Mouse (Mus musculus) ES-Bruce4 (cell line): ENCODE results near the gene Nbea. TPM values are rescaled to one million over a fixed set of nuclear protein-coding genes. Genes with fewer than 3 reads are reported as not detected.

ENCODE experiments used
- H3K27ac ChIP-seq: 2 replicates; pipeline ENCODE4 v1.5.1; 2012; ENCODE audit warnings: low read length, inconsistent platforms; ENCODE audit not compliant: insufficient read depth
- H3K27me3 ChIP-seq: 2 replicates; pipeline ENCODE4 v1.6.1; 2012; ENCODE audit warnings: mild to moderate bottlenecking, low read length, inconsistent platforms; ENCODE audit not compliant: control insufficient read depth, poor library complexity, insufficient read depth, severe bottlenecking
- H3K36me3 ChIP-seq: 2 replicates; pipeline ENCODE4 v1.6.1; 2012; ENCODE audit warnings: inconsistent platforms, mild to moderate bottlenecking, low read length, moderate library complexity; ENCODE audit not compliant: control insufficient read depth, poor library complexity, insufficient read depth, severe bottlenecking
- H3K4me1 ChIP-seq: one replicate; pipeline ENCODE4 v1.8.1; 2011; ENCODE audit warnings: low read length; ENCODE audit not compliant: control insufficient read depth, insufficient read depth
- H3K4me3 ChIP-seq: 2 replicates; pipeline ENCODE4 v1.5.1; 2011; ENCODE audit warnings: low read depth, mild to moderate bottlenecking, low read length
- H3K9ac ChIP-seq: 2 replicates; pipeline ENCODE4 v1.6.1; 2012; ENCODE audit warnings: low read depth, mild to moderate bottlenecking, inconsistent platforms; ENCODE audit not compliant: poor library complexity, severe bottlenecking
- H3K9me3 ChIP-seq: replicated peaks from 2 replicates; pipeline ENCODE4 v1.6.1; 2012; ENCODE audit warnings: mild to moderate bottlenecking, low read length, inconsistent platforms; ENCODE audit not compliant: control insufficient read depth, poor library complexity, insufficient read depth, severe bottlenecking
- CTCF ChIP-seq: IDR thresholded peaks from one replicate; pipeline ENCODE4 v1.8.1; 2011; ENCODE audit warnings: low read depth, low read length
- EP300 ChIP-seq: IDR thresholded peaks from 2 replicates; pipeline ENCODE4 v1.6.1; 2011; ENCODE audit warnings: low read depth, low read length; ENCODE audit not compliant: insufficient read depth
- POLR2A ChIP-seq: IDR thresholded peaks from one replicate; pipeline ENCODE4 v1.8.1; 2011; ENCODE audit warnings: low read length; ENCODE audit not compliant: insufficient read depth
- polyA plus RNA-seq: library from polyadenylated mRNA; stranded (reverse); fragments of >200 nt; gene quantifications from 2 replicates; pipeline ENCODE4 v1.2.4, GENCODE M21; 2011; ENCODE audit warnings: low read depth; ENCODE audit not compliant: missing spikeins, insufficient read depth, insufficient read length

Nbea gene
- polyA plus RNA-seq, 1 experiment, result 6.1 TPM

DNA sequence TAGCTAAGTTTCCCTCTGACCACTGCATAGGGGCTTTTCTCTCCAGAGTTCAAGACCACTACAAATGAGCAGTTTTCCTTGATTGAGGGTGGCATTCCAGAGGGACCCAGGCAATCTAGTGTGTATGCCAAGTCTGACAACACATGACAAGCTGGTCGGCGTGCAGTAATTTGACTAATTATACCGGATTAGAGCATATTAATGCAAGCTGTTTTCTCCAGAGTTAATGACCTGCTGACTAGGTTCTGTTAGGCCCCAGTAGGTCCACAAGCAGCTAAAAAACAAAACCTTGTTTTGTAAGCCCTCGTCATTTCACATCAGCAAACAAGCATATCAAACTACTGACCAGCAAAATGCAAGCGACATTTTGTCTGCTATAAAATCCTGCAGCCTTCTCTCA is 432.1 kb downstream of the Nbea start:
- TF ChIP-seq EP300 (no peak), POLR2A (no peak), CTCF (no peak)
- no peaks in the 10 kb centered on the region for H3K9me3 ChIP-seq
- H3K36me3 ChIP-seq, result no peaks in the 10 kb centered on the region
- H3K27ac ChIP-seq, result no peak overlapping the region
- no peaks in the 10 kb centered on the region for H3K4me1 ChIP-seq
- H3K27me3 ChIP-seq, result no peaks in the 10 kb centered on the region
- H3K9ac ChIP-seq, result no peak overlapping the region
- H3K4me3 ChIP-seq, result no peak overlapping the region

DNA sequence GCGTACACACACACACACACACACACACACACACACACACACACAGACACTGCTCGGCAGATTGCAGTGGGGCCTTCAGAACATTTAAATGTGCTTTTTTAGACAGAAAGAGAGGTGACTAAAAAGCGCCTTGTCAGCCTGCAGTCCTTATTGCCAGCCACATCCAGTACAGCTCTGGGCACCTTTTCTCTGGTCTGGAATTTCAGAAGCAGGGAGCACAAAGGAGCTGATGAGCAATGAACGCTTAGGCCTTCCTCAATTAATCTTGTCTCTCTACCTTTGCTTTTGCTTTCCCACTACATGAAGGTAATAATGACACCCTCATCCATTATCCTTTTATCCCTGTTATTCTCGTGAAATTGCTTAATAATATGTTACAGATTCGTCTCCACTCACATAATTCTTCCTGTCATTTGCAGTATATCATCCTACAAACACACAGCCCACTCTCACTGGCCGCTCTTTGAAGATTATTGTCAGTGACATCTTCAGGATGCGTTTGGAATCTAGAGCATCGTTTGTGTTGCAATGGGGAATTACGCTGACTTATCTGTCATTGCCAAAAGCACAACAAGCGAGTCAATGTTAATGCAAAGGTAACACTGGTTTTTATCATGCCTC is 432.9 kb downstream of the Nbea start:
- no peaks in the 10 kb centered on the region for H3K36me3 ChIP-seq
- no peaks in the 10 kb centered on the region for H3K4me1 ChIP-seq
- H3K27ac ChIP-seq, result no peak overlapping the region
- TF ChIP-seq CTCF, result no peak
- TF ChIP-seq EP300, result no peak
- no peak for TF ChIP-seq POLR2A
- H3K9ac ChIP-seq, result no peak overlapping the region
- no peaks in the 10 kb centered on the region for H3K9me3 ChIP-seq
- no peak overlapping the region for H3K4me3 ChIP-seq
- no peaks in the 10 kb centered on the region for H3K27me3 ChIP-seq

DNA sequence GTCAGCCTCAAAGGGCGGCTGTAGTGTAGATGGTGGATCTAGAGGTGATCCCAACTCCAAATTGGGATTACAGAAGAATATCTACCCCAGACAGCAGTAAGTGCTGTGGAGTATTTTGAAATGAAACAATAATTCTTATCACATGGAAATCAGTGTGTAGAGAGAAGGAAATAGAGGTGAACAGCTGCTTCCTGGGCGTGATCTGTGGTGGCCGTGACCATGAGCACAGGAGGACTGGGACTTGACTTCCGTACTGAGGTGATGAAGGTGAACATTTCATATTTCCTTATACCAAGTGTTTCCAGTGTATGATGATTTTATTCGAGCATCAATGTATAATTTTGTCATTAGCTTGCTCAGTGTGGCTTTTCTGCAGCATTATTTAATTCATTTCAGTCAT is 439.6 kb downstream of the Nbea start:
- no peaks in the 10 kb centered on the region for H3K4me1 ChIP-seq
- no peaks in the 10 kb centered on the region for H3K9me3 ChIP-seq
- H3K27ac ChIP-seq, result no peak overlapping the region
- H3K27me3 ChIP-seq, result no peaks in the 10 kb centered on the region; the same call in 1 of the 2 replicates
- H3K9ac ChIP-seq, result no peak overlapping the region
- no peaks in the 10 kb centered on the region for H3K36me3 ChIP-seq
- H3K4me3 ChIP-seq, result no peak overlapping the region
- TF ChIP-seq EP300 (no peak), POLR2A (no peak), CTCF (no peak)

- Histone ChIP-seq H3K27me3 (no peaks in the 10 kb centered on the region; the same call in 1 of the 2 replicates), H3K9me3 (no peaks in the 10 kb centered on the region), H3K27ac (no peak overlapping the region), H3K9ac (no peak overlapping the region), H3K36me3 (no peaks in the 10 kb centered on the region), H3K4me1 (no peaks in the 10 kb centered on the region), H3K4me3 (no peak overlapping the region)
- TF ChIP-seq EP300 (no peak), CTCF (no peak)
Measured at GRCm38 (mm10) chr3:55742654-55743053, 440.8 kb downstream of the Nbea start.

DNA sequence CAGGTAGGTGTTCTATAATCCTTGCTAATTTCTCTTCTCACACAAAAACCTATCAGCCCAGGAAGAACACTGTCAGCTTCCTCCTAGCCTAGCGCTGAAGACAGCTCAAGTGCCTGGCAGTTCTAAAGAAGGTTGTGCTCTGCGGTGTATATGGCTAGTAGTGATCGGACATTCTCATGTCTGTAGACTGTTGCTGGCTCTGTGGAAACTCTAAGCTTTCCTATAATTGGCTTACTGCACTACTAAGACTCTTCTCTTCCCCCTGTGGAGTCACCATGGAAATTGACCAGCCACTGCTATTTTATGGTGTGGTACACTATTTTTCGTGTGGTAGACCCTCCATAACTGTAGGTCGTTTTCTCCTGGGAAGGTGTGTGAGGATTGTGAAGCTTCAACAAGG is 441.3 kb downstream of the Nbea start:
- no peak overlapping the region for H3K4me3 ChIP-seq
- no peaks in the 10 kb centered on the region for H3K9me3 ChIP-seq
- H3K36me3 ChIP-seq, result no peaks in the 10 kb centered on the region
- no peak overlapping the region for H3K27ac ChIP-seq
- TF ChIP-seq CTCF (no peak), POLR2A (no peak), EP300 (no peak)
- H3K9ac ChIP-seq, result no peak overlapping the region
- no peaks in the 10 kb centered on the region; the same call in 1 of the 2 replicates for H3K27me3 ChIP-seq
- H3K4me1 ChIP-seq, result no peaks in the 10 kb centered on the region

DNA sequence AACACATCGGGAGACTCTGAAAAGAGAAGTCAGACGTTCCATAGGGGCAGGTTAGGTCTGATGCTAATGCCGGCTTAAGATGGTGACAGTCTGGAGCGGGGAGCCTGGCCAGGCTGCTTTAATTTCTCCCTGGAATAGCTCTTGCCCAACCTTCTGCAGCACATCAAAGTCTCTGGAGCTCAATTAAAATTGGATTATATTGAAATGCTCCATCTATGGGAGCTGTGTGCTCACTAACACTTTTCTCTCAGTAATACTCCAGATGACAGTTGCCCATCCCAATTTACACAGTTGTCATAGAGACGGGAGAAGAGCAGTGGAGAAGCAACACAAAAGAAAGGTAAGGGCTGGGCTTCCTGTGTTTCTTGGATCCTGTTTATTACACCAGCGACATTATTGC is 442.1 kb downstream of the Nbea start:
- Histone ChIP-seq H3K9me3 (no peaks in the 10 kb centered on the region), H3K9ac (no peak overlapping the region), H3K27me3 (no peaks in the 10 kb centered on the region; the same call in 1 of the 2 replicates), H3K27ac (no peak overlapping the region), H3K36me3 (no peaks in the 10 kb centered on the region), H3K4me3 (no peak overlapping the region), H3K4me1 (no peaks in the 10 kb centered on the region)
- TF ChIP-seq POLR2A, result no peak
